Mouse (Mus musculus) gastrocnemius, postnatal 36 days (tissue): Measurements from ENCODE around the gene Itpr3. TPM values are rescaled to one million over a fixed set of nuclear protein-coding genes. Genes with fewer than 3 reads are reported as not detected.

Source experiments
- DNase-seq, 2 experiments: peaks; one replicate each; pipeline ENCODE4 v3.0.0; 2022
- intact Hi-C: fragments of 180-260 bp; cut with DNase I; formaldehyde crosslinking; loops from one replicate; pipeline ENCODE4 v1.15.1; 2025
- total RNA-seq, 2 experiments: library from RNA; stranded (reverse); gene quantifications; 2 replicates each; pipeline ENCODE4 v1.2.3; 2021

Gene Itpr3
- total RNA-seq, 2 experiments from 2014 or later = 1.8 to 2.2 TPM

GRCm38 (mm10) chr17:27066065-27066464, 9.0 kb downstream of the Itpr3 start:
- no peak for DNase-seq
- intact Hi-C loops = no loop called here

- DNase-seq = no peak
- intact Hi-C loops = no loop called here
Observed at GRCm38 (mm10) chr17:27069071-27069470, 12.0 kb downstream of the Itpr3 start.

- intact Hi-C loops = no loop called here
- DNase-seq = no peak
Observed at GRCm38 (mm10) chr17:27070913-27071312, 13.8 kb downstream of the Itpr3 start.

GRCm38 (mm10) chr17:27071630-27072029, 14.5 kb downstream of the Itpr3 start:
- DNase-seq = no peak

GRCm38 (mm10) chr17:27072363-27072762, 15.3 kb downstream of the Itpr3 start:
- DNase-seq = no peak
- intact Hi-C loops = no loop called here

More at GRCm38 (mm10) chr17:27071630-27072029, 14.5 kb downstream of the Itpr3 start:
- intact Hi-C loops = no loop called here

- intact Hi-C loops = no loop called here
- DNase-seq = no peak
Observed at GRCm38 (mm10) chr17:27073126-27073525, 16.0 kb downstream of the Itpr3 start.

- DNase-seq = no peak
- intact Hi-C loops = no loop called here
Observed at GRCm38 (mm10) chr17:27073778-27074177, 16.7 kb downstream of the Itpr3 start.

- DNase-seq = no peak
- intact Hi-C loops = no loop called here
Observed at GRCm38 (mm10) chr17:27074236-27074635, 17.1 kb downstream of the Itpr3 start.

- intact Hi-C loops = no loop called here
- no peak for DNase-seq
Observed at GRCm38 (mm10) chr17:27074849-27075745, 18.0 kb downstream of the Itpr3 start.

GRCm38 (mm10) chr17:27077133-27077532, 20.0 kb downstream of the Itpr3 start:
- no peak for DNase-seq
- intact Hi-C loops = no loop called here

- DNase-seq = no peak
- intact Hi-C loops = no loop called here
Observed at GRCm38 (mm10) chr17:27077920-27078319, 20.8 kb downstream of the Itpr3 start.

GRCm38 (mm10) chr17:27078499-27078898, 21.4 kb downstream of the Itpr3 start:
- intact Hi-C loops = no loop called here
- no peak for DNase-seq

- DNase-seq = no peak
- intact Hi-C loops = no loop called here
Observed at GRCm38 (mm10) chr17:27081868-27082267, 24.8 kb downstream of the Itpr3 start.

- no peak for DNase-seq
- intact Hi-C loops = no loop called here
Observed at GRCm38 (mm10) chr17:27082796-27083195, 25.7 kb downstream of the Itpr3 start.

- intact Hi-C loops = no loop called here
Observed at GRCm38 (mm10) chr17:27083601-27084000, 26.5 kb downstream of the Itpr3 start.

GRCm38 (mm10) chr17:27085676-27086075, 28.6 kb downstream of the Itpr3 start:
- intact Hi-C loops = loop anchor here (2.0 kb wide), 1 partner anchor 53 kb away; no protein-coding TSS in a partner anchor
- DNase-seq = no peak

More at GRCm38 (mm10) chr17:27083601-27084000, 26.5 kb downstream of the Itpr3 start:
- DNase-seq = no peak

GRCm38 (mm10) chr17:27087426-27087825, 30.3 kb downstream of the Itpr3 start:
- intact Hi-C loops = loop anchor here (2.0 kb wide), 1 partner anchor 55 kb away; no protein-coding TSS in a partner anchor
- no peak for DNase-seq

- intact Hi-C loops = no loop called here
- DNase-seq = no peak
Observed at GRCm38 (mm10) chr17:27090068-27090467, 33.0 kb downstream of the Itpr3 start.

- intact Hi-C loops = no loop called here
- no peak for DNase-seq
Observed at GRCm38 (mm10) chr17:27095690-27096089, 38.6 kb downstream of the Itpr3 start.

- intact Hi-C loops = no loop called here
- no peak for DNase-seq
Observed at GRCm38 (mm10) chr17:27101675-27102074, 44.6 kb downstream of the Itpr3 start.

- no peak for DNase-seq
- intact Hi-C loops = no loop called here
Observed at GRCm38 (mm10) chr17:27105698-27106470, 48.8 kb downstream of the Itpr3 start.
